22 mouse cellular contexts compared by ENCODE assay signal in genomic region chr10:59056294-59056693, GRCm38 (mm10).
DNase-seq lines count a peak whose midpoint lies in the region; ATAC-seq and TF ChIP-seq lines count a peak whose summit lies in the region.
"Had no signal": no experiment of that assay in that cellular context is flagged by ENCODE, and none has a peak within 500 bp of the region (broad histone marks: within the 10 kb centered on the region; RNA-seq: fewer than 3 reads in every experiment).

No protein-coding gene starts in this region.

- no peak for TF ChIP-seq EP300 in liver, postnatal 0 days (IDR thresholded peaks at IDR 0.05; ENCODE audit: low read depth)
- no peak for TF ChIP-seq EP300 in heart, adult 2 months (IDR thresholded peaks at IDR 0.05; ENCODE audit: insufficient read depth, low read depth, low read length)

- TF ChIP-seq CTCF in liver, postnatal 0 days (IDR thresholded peaks at IDR 0.05; ENCODE audit: low read depth), result no peak
- no peak for TF ChIP-seq CTCF in heart, adult 2 months (IDR thresholded peaks at IDR 0.05)

- no peak overlapping the region for H3K4me2 ChIP-seq in liver, postnatal 0 days (ENCODE audit: low read depth, low read length)
- H3K4me2 ChIP-seq in neural tube, embryonic 14.5 days (ENCODE audit: low read depth, low read length), result no peak overlapping the region
- H3K4me2 ChIP-seq: embryonic facial prominence, embryonic 12.5 days; forebrain, embryonic 12.5 days; heart, embryonic 12.5 days; intestine, embryonic 15.5 days had no signal

- intact Hi-C loops in heart, postnatal 10 days (cut with DNase I), result no loop called here
- intact Hi-C loops in heart, adult 2 months (cut with DNase I), result no loop called here

- no peaks in the 10 kb centered on the region for H3K79me2 ChIP-seq in heart, adult 2 months (replicated peaks; ENCODE audit: control insufficient read depth, insufficient read depth, low read length)

- H3K27me3 ChIP-seq in liver, postnatal 0 days (ENCODE audit: insufficient read depth, low read length), result no peaks in the 10 kb centered on the region
- no peaks in the 10 kb centered on the region for H3K27me3 ChIP-seq in neural tube, embryonic 14.5 days (ENCODE audit: control insufficient read depth, insufficient read depth, low read length)
- H3K27me3 ChIP-seq in heart, adult 2 months (ENCODE audit: control insufficient read depth, insufficient read depth, low read length), result no peaks in the 10 kb centered on the region
- H3K27me3 ChIP-seq: CH12.LX; embryonic facial prominence, embryonic 12.5 days; forebrain, embryonic 12.5 days; heart, embryonic 12.5 days; intestine, embryonic 15.5 days had no signal

- no peaks in the 10 kb centered on the region for H3K36me3 ChIP-seq in liver, postnatal 0 days (replicated peaks; ENCODE audit: insufficient read depth, low read length)
- no peaks in the 10 kb centered on the region for H3K36me3 ChIP-seq in neural tube, embryonic 14.5 days (ENCODE audit: control insufficient read depth, insufficient read depth, low read length)
- no peaks in the 10 kb centered on the region for H3K36me3 ChIP-seq in heart, adult 2 months (ENCODE audit: control insufficient read depth, insufficient read depth, low read length)
- H3K36me3 ChIP-seq: embryonic facial prominence, embryonic 12.5 days; forebrain, embryonic 12.5 days; heart, embryonic 12.5 days; intestine, embryonic 15.5 days had no signal

- no peak overlapping the region for H3K27ac ChIP-seq in liver, postnatal 0 days (ENCODE audit: low read depth)
- H3K27ac ChIP-seq in neural tube, embryonic 14.5 days (ENCODE audit: low read depth, low read length), result no peak overlapping the region
- H3K27ac ChIP-seq in heart, adult 2 months, result no peak overlapping the region
- H3K27ac ChIP-seq: embryonic facial prominence, embryonic 12.5 days; forebrain, embryonic 12.5 days; hindbrain, postnatal 0 days; intestine, embryonic 15.5 days had no signal

- no peak overlapping the region for H3K9ac ChIP-seq in liver, postnatal 0 days (replicated peaks)
- no peak overlapping the region for H3K9ac ChIP-seq in neural tube, embryonic 14.5 days (replicated peaks; ENCODE audit: low read depth, low read length)
- H3K9ac ChIP-seq in heart, adult 2 months (ENCODE audit: low read depth, low read length), result no peak overlapping the region
- H3K9ac ChIP-seq: embryonic facial prominence, embryonic 12.5 days; forebrain, embryonic 12.5 days; heart, embryonic 12.5 days; intestine, embryonic 15.5 days had no signal

- no peaks in the 10 kb centered on the region for H3K9me3 ChIP-seq in liver, postnatal 0 days (ENCODE audit: low read length)
- H3K9me3 ChIP-seq in neural tube, embryonic 14.5 days (ENCODE audit: control insufficient read depth, low read length), result no peaks in the 10 kb centered on the region
- H3K9me3 ChIP-seq: embryonic facial prominence, embryonic 12.5 days; forebrain, embryonic 12.5 days; heart, embryonic 12.5 days; intestine, embryonic 15.5 days had no signal

- no peak for TF ChIP-seq POLR2A in heart, adult 2 months (IDR thresholded peaks at IDR 0.05; ENCODE audit: insufficient read depth, low read depth, low read length)

- 63% methylated on average over 6 of the region's 6 CpGs for WGBS in liver, postnatal 0 days (ENCODE audit: insufficient replicate concordance)
- WGBS in neural tube, embryonic 14.5 days, result 40% methylated on average over 6 of the region's 6 CpGs
- WGBS in heart, adult 2 months, result 49% methylated on average over 6 of the region's 6 CpGs

- DNase-seq in heart, adult 11 months, result peak; percentile 75
- DNase-seq in heart, postnatal 10 days, result no peak
- peak; percentile 5 for DNase-seq in liver, postnatal 0 days
- DNase-seq in liver, result no peak
- DNase-seq in neural tube, embryonic 10.5 days (ENCODE audit: extremely low spot score, low spot score), result peak; percentile 11
- DNase-seq in heart, adult 2 months, result no peak
- DNase-seq: adrenal gland, postnatal 14 days; cerebellum, adult 11-12 months; cerebellum, adult 9-10 months; cerebellum, postnatal 25 days; gastrocnemius, postnatal 36 days; heart, adult 18-20 months; heart, postnatal 36 days had no signal

- H3K4me1 ChIP-seq in liver, postnatal 0 days (ENCODE audit: insufficient read depth), result no peaks in the 10 kb centered on the region
- no peaks in the 10 kb centered on the region for H3K4me1 ChIP-seq in neural tube, embryonic 14.5 days (ENCODE audit: control insufficient read depth, insufficient read depth, low read length)
- H3K4me1 ChIP-seq in heart, adult 2 months (ENCODE audit: control insufficient read depth, insufficient read depth, low read length), result no peaks in the 10 kb centered on the region
- H3K4me1 ChIP-seq: embryonic facial prominence, embryonic 12.5 days; heart, embryonic 12.5 days; intestine, embryonic 15.5 days had no signal

- no peak for ATAC-seq in liver, postnatal 0 days
- peak; percentile 60; the same call in 1 of the 2 replicates for ATAC-seq in neural tube, embryonic 14.5 days (ENCODE audit: low read depth)
- ATAC-seq: activated CD4-positive, CD25-positive, alpha-beta regulatory T cell, adult 4 months; hindbrain, postnatal 0 days; intestine, embryonic 15.5 days; Patski had no signal

- H3K4me3 ChIP-seq in liver, postnatal 0 days (ENCODE audit: low read depth, low read length), result no peak overlapping the region
- no peak overlapping the region for H3K4me3 ChIP-seq in neural tube, embryonic 14.5 days (ENCODE audit: low read depth, low read length)
- H3K4me3 ChIP-seq in heart, adult 2 months, result no peak overlapping the region
- H3K4me3 ChIP-seq: embryonic facial prominence, embryonic 12.5 days; forebrain, embryonic 12.5 days; heart, embryonic 12.5 days; intestine, embryonic 15.5 days had no signal

Comparison
In these comparisons a context has a peak if more than half of its experiments do, and no peak if none do; other contexts are left out.
1. DNase-seq: peak in heart, adult 11 months (single experiment), liver, postnatal 0 days (single experiment) and neural tube, embryonic 10.5 days (single experiment); none in heart, postnatal 10 days (0 of 2), liver (single experiment) and heart, adult 2 months (0 of 2).